Mouse (Mus musculus) midbrain, embryonic 12.5 days (tissue): ENCODE measurements around the gene Zfp697. TPM values are rescaled to one million over a fixed set of nuclear protein-coding genes. Genes with fewer than 3 reads are reported as not detected.
A peak's percentile ranks its signal among the peaks of the same experiment; 100 is the strongest.
"Not testable (repeated sequence)": the region's sequence is repeated elsewhere in the genome, so short reads cannot be mapped to it uniquely, and the experiment has no call there.

Experiments
- ATAC-seq: fragments of 200-750 bp; cut with Nextera tagmentation; 2 replicates; pipeline ENCODE4 v1.8.0; 2017; ENCODE audit warnings: low read depth, moderate TSS enrichment, moderate library complexity; ENCODE audit not compliant: low FRiP score
- H3K27ac ChIP-seq: fragments of 300-500 bp; sonication (generic); replicated peaks from 2 replicates; pipeline ENCODE4 v1.5.1; 2016; ENCODE audit warnings: mild to moderate bottlenecking
- H3K27me3 ChIP-seq: fragments of 300-500 bp; sonication (generic); 2 replicates; pipeline ENCODE4 v1.6.1; 2016; ENCODE audit warnings: mild to moderate bottlenecking
- H3K36me3 ChIP-seq: fragments of 300-500 bp; sonication (generic); 2 replicates; pipeline ENCODE4 v1.6.1; 2016
- H3K4me1 ChIP-seq: fragments of 300-500 bp; sonication (generic); 2 replicates; pipeline ENCODE4 v1.6.1; 2016
- H3K4me2 ChIP-seq: fragments of 300-500 bp; sonication (generic); replicated peaks from 2 replicates; pipeline ENCODE4 v1.6.1; 2016; ENCODE audit warnings: mild to moderate bottlenecking, moderate library complexity
- H3K4me3 ChIP-seq: fragments of 300-500 bp; sonication (generic); 2 replicates; pipeline ENCODE4 v1.5.1; 2016; ENCODE audit warnings: mild to moderate bottlenecking
- H3K9ac ChIP-seq: fragments of 300-500 bp; sonication (generic); replicated peaks from 2 replicates; pipeline ENCODE4 v1.6.1; 2016; ENCODE audit warnings: mild to moderate bottlenecking, moderate library complexity
- H3K9me3 ChIP-seq: fragments of 300-500 bp; sonication (generic); 2 replicates; pipeline ENCODE4 v1.6.1; 2016; ENCODE audit warnings: mild to moderate bottlenecking
- WGBS: fragments of 180-500 bp; shearing (Covaris S2); methylation state at CpG from one replicate; pipeline ENCODE4 v1.1.7; 2016; 5-methylcytosine and 5-hydroxymethylcytosine counted together
- polyA plus RNA-seq: library from polyadenylated mRNA; unstranded; fragments of >200 nt; fragmentation: Nextera tagmentation; extraction: Ambion mirVana; gene quantifications from 2 replicates; pipeline ENCODE4 v1.2.1, GENCODE M21; 2016

The Zfp697 gene
- polyA plus RNA-seq, 1 experiment from 2014 or later = 9.9 TPM

DNA sequence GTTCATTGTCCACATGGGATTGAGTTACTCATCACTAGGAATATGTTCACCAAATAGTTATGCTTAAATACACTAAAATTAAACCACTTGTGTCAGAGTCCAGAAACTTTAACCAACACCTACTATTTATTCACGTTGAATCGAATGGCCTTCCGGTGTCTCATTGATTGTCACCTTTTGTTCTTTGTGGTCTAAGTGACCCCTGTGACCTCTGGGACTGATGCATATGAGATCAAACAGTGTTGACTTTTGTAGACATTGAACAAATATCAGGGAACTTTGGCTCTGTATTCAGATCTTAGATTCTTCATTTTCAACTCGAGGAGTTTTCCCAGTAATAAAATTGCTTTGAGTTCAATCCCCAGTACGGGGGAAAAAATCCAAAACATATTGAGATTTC, 178.4 kb downstream of the Zfp697 start:
- H3K4me2 ChIP-seq, H3K27me3 ChIP-seq, H3K36me3 ChIP-seq, ATAC-seq, H3K27ac ChIP-seq, H3K4me3 ChIP-seq, H3K9ac ChIP-seq, H3K4me1 ChIP-seq, H3K9me3 ChIP-seq: not testable (repeated sequence)
- WGBS = no CpG with 5 or more reads among the region's 5 CpGs

DNA sequence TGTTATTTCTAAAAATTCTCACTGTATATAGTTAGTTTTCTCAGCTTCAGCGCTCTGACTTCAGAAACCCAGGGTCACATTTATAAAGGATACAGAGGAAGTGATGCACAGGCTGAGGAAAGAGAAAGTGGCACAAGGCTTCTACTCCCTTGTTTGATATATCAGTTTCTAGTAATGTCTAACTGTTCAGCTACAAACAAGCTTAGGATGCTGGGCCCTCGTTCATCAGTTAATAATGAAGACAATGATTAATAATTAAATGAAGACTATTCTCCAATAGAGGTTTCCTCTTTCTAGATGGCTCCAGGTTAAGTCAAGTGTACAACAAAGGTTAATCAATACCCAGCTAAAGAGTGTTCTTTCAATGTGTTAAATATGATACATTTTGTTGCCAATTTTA, 181.6 kb downstream of the Zfp697 start:
- not testable (repeated sequence) for H3K27me3 ChIP-seq, H3K4me2 ChIP-seq, H3K36me3 ChIP-seq, H3K4me1 ChIP-seq, H3K27ac ChIP-seq, H3K9ac ChIP-seq, ATAC-seq, H3K9me3 ChIP-seq, H3K4me3 ChIP-seq
- WGBS = no CpG with 5 or more reads among the region's 2 CpGs

DNA sequence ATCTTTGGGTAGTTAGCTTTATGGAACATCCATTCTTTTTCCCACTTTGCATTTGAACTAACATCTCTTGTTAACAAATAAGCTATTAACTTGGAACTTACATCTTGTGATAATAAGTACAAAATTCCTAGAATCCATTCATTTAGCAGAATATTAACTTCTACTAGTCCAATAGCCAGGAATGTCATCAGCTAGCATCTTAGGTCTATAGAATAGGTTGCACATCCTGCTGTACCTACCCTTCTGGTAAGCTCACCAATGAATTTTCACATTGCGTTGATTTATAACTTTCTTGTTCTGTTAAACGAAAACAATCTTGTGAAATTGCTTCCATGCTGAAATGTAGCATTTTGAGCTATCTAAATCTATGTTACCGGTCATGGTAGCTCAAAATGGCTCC, 182.6 kb downstream of the Zfp697 start:
- H3K9ac ChIP-seq, H3K4me2 ChIP-seq, H3K4me3 ChIP-seq, H3K9me3 ChIP-seq, H3K27me3 ChIP-seq, ATAC-seq, H3K36me3 ChIP-seq, H3K4me1 ChIP-seq, H3K27ac ChIP-seq: not testable (repeated sequence)
- no CpG with 5 or more reads among the region's 3 CpGs for WGBS

DNA sequence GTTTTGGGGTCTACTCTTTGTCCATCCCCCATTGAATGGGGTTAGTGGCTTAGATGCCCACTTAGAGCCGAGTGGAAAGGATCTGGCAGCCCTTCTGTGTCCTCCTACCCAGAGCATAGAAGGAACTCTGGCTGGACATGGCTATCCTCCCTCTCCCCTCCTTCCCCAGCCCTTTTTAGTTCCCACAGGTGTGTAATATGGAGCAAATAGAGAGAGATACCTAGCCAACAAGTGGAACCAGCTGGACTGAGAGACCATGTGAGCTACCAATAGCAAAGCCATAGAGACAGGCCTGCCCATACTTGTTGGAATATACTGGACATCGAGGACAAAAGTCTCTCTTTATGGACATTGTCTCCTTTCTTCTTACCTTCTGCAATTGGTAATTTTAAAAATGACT, 185.5 kb downstream of the Zfp697 start:
- H3K27ac ChIP-seq, H3K36me3 ChIP-seq, H3K9me3 ChIP-seq, H3K4me2 ChIP-seq, ATAC-seq, H3K27me3 ChIP-seq, H3K9ac ChIP-seq, H3K4me1 ChIP-seq, H3K4me3 ChIP-seq: not testable (repeated sequence)
- WGBS = 86% methylated on average over 2 of the region's 2 CpGs

DNA sequence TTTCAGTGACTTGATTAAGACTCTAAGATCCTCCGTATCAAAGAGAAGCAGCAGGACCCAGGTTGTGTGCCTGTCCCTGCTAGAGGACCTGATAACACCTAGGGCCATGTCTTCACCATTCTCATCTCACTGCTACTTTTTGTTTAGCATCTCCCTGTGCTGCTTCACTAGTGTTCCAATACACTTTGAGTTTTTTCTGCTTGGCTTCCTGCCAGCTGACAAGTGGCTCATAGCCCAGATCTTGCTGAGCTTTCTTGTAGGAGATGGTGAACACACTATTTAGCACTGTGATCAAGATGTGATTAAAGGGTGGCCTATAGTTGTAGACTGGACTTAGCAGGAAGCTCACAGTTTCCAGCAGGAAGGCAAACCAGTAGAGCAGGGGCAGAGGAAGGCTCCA, 198.8 kb downstream of the Zfp697 start:
- H3K4me2 ChIP-seq, H3K36me3 ChIP-seq, ATAC-seq, H3K27ac ChIP-seq, H3K9me3 ChIP-seq, H3K4me1 ChIP-seq, H3K9ac ChIP-seq, H3K27me3 ChIP-seq, H3K4me3 ChIP-seq: not testable (repeated sequence)
- WGBS = 86% methylated on average over 1 of the region's 1 CpGs

DNA sequence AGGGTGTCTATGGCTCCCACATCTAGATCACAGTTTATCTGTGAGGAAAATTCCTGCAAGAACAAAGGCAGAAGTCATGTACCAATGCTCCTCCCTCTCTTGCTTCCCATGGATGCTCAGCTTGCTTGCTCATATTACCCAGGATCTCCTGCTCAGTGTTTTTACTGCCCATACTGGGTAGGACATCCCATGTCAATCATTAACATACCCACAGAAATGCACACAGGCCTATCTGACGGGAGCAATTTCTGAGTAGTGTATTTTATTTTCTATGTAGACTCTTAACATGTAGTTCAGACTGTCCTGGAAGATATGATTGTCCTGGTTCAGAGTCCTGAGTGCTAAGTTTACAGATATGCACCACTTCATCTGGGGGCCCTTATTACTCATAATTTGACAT, 199.9 kb downstream of the Zfp697 start:
- not testable (repeated sequence) for ATAC-seq, H3K4me2 ChIP-seq, H3K9me3 ChIP-seq, H3K27ac ChIP-seq, H3K27me3 ChIP-seq, H3K4me1 ChIP-seq, H3K4me3 ChIP-seq, H3K9ac ChIP-seq, H3K36me3 ChIP-seq
- WGBS = no CpG with 5 or more reads among the region's 1 CpGs

DNA sequence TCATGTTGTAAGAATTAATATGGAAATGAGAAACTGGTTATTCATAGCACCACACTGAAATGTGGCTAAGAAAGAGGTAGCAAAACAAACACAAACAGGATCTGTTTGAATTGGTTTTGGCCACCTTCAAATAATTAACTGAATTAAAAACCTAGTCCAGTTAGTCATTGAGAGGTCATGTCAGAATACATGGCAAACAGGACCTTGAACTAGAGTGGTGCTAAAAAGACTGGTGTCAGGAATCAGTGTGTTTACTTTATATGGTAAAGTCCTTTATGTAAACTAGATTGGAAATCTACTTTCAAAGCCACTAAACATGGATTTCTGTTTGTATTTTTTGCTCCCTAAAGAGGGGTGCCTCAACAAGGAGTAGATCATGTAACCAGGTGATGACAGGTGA, 200.4 kb downstream of the Zfp697 start:
- H3K4me2 ChIP-seq, H3K9me3 ChIP-seq, H3K36me3 ChIP-seq, ATAC-seq, H3K9ac ChIP-seq, H3K27ac ChIP-seq, H3K4me3 ChIP-seq, H3K27me3 ChIP-seq, H3K4me1 ChIP-seq: not testable (repeated sequence)

DNA sequence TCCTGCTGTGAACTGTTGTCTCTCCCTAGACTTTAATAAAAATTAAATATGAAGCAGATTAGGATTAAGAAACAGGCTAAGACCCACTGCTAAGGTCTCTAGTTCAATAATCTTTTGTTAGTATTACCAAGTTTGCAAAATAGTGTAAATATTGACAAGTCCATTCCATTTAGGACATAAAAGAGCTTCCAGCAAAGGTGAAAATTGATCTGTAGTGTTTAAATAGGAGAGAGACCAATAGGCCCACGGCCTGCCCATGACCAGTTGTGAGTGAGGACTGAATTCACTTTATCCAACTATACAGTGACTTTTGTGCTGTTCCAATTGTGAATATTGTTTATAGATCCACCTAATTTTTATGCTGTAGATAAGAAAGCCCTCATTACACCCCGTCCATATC, 205.5 kb downstream of the Zfp697 start:
- Histone ChIP-seq H3K4me1 (no peaks in the 10 kb centered on the region), H3K27me3 (no peaks in the 10 kb centered on the region), H3K4me3 (no peak overlapping the region), H3K27ac (no peak overlapping the region), H3K4me2 (no peak overlapping the region), H3K9ac (no peak overlapping the region), H3K9me3 (no peaks in the 10 kb centered on the region), H3K36me3 (no peaks in the 10 kb centered on the region)
- ATAC-seq = no peak
- 87% methylated on average over 2 of the region's 2 CpGs for WGBS

DNA sequence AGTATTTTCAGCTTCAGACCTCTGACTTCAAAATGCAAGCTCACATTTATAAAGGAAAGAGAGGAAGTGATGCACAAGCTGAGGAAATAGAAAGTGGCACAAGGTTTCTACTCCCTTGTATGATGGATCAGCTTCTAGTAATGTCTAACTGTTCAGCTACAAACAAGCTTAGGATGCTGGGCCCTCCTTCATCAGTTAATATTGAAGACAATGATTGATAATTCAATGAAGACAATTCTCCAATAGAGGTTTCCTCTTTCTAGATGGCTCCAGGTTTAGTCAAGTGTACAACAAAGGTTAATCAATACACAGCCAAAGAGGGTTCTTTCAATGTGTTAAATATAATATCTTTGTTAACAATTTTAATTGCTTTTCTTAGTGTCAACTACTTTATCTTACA, 206.4 kb downstream of the Zfp697 start, which contains the start of gene Gm10681:
Gene Gm10681, minus strand, starts transcription at position 101 of the 400 bp plus-strand sequence.
- H3K9me3 ChIP-seq = no peaks in the 10 kb centered on the region
- no peaks in the 10 kb centered on the region for H3K36me3 ChIP-seq
- H3K27ac ChIP-seq = no peak within 1 kb of the TSS
- H3K4me2 ChIP-seq = no peak within 1 kb of the TSS
- ATAC-seq = no peak
- H3K4me3 ChIP-seq = no peak within 1 kb of the TSS
- no peaks in the 10 kb centered on the region for H3K27me3 ChIP-seq
- no peaks in the 10 kb centered on the region for H3K4me1 ChIP-seq
- H3K9ac ChIP-seq = no peak within 1 kb of the TSS

DNA sequence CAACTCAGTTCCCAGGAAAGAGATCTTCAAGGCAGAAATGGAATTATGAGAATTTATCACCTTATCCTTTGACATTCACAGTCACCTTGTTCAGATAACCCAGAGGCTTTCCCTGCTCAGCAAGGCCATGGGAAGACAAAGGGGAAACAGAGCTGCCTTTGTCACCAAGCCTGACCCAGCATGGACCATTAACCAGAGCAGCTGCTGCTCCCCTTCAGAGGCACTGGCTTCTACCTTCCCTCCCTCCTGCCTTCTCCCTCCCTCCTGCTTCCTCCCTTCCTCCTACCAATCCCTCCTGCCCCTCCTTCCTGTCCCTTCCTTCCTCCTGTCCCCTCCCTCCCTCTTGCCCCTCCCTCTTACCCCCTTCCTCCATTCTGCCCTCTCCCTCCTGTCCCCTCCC, 231.3 kb downstream of the Zfp697 start:
- H3K9ac ChIP-seq, H3K4me1 ChIP-seq, ATAC-seq, H3K36me3 ChIP-seq, H3K27ac ChIP-seq, H3K27me3 ChIP-seq, H3K4me2 ChIP-seq, H3K9me3 ChIP-seq, H3K4me3 ChIP-seq: not testable (repeated sequence)

DNA sequence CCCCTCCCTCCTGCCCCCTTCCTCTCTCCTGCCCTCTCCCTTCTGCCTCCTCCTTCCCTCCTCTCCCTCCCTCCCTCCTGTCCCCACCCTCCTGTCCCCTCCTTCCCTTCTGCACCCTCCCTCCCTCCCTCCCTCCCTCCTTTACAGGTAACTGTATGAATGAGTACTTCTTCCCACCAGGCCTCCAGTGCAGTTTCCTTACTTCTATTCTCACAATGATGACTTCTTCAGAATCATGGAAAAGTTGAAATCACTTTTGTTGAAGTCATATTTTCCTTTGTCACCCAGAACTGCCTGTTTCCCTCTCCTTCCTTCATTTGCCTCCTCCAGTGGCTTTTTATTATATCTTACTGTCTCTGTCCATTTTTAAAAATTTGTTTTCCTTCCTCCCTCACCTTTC, 231.7 kb downstream of the Zfp697 start:
- H3K36me3 ChIP-seq = no peaks in the 10 kb centered on the region
- 0 out of 2 replicates have a peak, but pooled peaks have one; percentile 44 for ATAC-seq
- H3K9ac ChIP-seq = no peak overlapping the region
- H3K27me3 ChIP-seq = no peaks in the 10 kb centered on the region
- H3K27ac ChIP-seq = no peak overlapping the region
- H3K4me1 ChIP-seq = no peaks in the 10 kb centered on the region
- H3K4me3 ChIP-seq = no peak overlapping the region
- H3K9me3 ChIP-seq = no peaks in the 10 kb centered on the region
- H3K4me2 ChIP-seq = no peak overlapping the region

DNA sequence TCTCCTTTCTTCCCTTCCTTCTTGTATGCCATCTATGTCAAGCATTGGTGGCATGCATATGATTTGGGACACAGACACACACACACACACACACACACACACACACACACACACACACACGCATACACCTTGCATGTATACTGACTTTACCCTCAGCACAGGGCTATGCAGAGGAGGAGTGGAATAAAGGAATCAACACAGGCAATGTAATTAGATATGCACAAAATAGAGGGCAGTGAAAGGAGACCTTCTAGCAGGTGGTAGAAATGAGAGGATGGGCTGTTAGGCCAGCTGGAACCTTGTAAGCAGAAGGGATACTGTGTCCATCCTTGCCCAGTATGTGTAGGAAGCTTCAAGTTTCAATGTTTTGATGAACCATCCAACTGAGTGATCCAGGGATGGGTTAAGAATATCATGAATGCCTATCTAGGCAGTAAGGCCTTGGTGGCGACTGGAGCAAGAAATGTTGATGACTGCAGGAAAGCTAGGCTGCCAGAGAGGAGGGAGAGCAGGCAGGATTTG, 232.2 kb downstream of the Zfp697 start:
- not testable (repeated sequence) for H3K9me3 ChIP-seq, ATAC-seq, H3K27me3 ChIP-seq, H3K27ac ChIP-seq, H3K36me3 ChIP-seq, H3K4me1 ChIP-seq, H3K4me2 ChIP-seq, H3K4me3 ChIP-seq, H3K9ac ChIP-seq
- 64% methylated on average over 2 of the region's 2 CpGs for WGBS

DNA sequence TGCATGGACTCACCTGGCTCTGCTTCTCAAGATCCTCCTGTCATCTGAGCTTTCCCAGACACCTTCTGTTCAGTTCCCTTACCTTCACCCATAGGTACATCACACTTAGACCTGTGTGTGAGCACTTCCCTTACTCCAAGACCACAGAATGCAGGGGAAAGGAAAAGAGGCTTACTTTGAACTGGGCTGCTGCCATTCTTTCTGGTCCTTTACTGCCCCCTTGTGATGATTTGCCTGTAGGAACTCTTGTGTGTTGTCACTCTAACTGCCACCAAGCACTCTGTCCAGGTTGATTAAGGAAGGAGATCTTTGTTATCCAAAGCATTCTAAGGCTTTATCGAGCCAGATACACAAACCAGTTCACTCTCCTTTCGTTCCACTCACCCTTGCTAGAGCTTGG, 234.0 kb downstream of the Zfp697 start:
- ATAC-seq = 0 out of 2 replicates have a peak, but pooled peaks have one; percentile 23
- H3K27ac ChIP-seq, H3K4me2 ChIP-seq, H3K4me1 ChIP-seq, H3K9ac ChIP-seq, H3K36me3 ChIP-seq, H3K9me3 ChIP-seq, H3K4me3 ChIP-seq, H3K27me3 ChIP-seq: not testable (repeated sequence)
- WGBS = 17% methylated on average over 2 of the region's 2 CpGs
